Mouse (Mus musculus): ENCODE measurements at regions not wholly inside any gene's neighbourhood (a gene's known extent, or its start where the extent isn't known, plus 50 kb on each side); places are given as distances from the start of the nearest gene placed in this dataset.
"Not testable (repeated sequence)": the region's sequence is repeated elsewhere in the genome, so short reads cannot be mapped to it uniquely, and the experiment has no call there.

DNA sequence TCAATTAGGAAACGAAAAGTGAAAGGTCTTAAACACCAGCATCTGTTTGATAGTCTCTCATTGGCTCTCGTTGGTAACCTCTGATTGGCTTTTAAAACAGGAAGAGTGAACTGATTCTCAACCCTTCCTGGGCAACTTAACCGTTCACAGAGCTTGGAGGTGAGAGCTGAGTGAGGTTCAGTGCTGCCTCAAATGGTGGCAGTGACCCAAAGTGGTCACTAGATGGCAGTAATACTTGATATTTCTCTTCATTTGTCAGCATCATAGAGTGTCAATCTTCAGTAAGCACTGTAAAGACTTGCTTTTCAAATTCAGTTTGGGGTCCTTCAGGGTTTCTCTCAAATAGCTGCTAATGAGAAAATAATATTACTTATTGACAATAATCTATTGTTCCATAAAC, 321.8 kb upstream of the Gdi2 start:
- intact Hi-C loops (cut with DNase I) = not testable (repeated sequence)
- peak; percentile 2 to 3 for DNase-seq

- intact Hi-C loops (cut with DNase I); DNase-seq: not testable (repeated sequence)
Observed at GRCm38 (mm10) chr13:3221005-3221621, 316.8 kb upstream of the Gdi2 start.

DNA sequence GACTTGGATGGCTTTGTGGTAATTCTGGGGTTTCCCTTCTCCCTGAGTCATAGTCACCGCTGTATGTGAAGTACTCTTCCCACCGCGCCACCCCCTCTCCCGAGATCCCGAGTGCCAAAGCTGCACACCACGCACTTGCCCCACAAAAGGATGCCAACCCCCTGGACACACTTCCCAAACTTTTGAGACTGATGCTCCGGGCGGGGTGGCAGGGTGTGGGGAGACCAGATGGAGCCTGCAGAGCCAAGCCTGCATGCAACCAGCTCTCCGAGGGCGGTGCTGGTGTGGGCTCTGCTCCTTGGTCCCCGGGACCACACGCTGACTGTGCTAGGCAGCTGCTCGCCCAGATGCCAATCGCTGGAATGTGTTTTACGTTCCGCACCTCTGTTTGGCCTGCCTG, 316.2 kb upstream of the Gdi2 start:
- no peak for DNase-seq
- intact Hi-C loops (cut with DNase I) = no loop called here

GRCm38 (mm10) chr13:3258379-3258778, 279.5 kb upstream of the Gdi2 start:
- intact Hi-C loops (cut with DNase I) = no loop called here
- no peak for DNase-seq

GRCm38 (mm10) chr13:3276130-3276529, 261.7 kb upstream of the Gdi2 start:
- DNase-seq; intact Hi-C loops (cut with DNase I): not testable (repeated sequence)

All from heart, postnatal 10 days (tissue).